Mouse (Mus musculus) heart, embryonic 16.5 days (tissue): ENCODE data around the gene Zc3h7b. TPM values are rescaled to one million over a fixed set of nuclear protein-coding genes. Genes with fewer than 3 reads are reported as not detected.
A peak's percentile ranks its signal among the peaks of the same experiment; 100 is the strongest.
"Not testable (repeated sequence)": the region's sequence is repeated elsewhere in the genome, so short reads cannot be mapped to it uniquely, and the experiment has no call there.

Experiments used
- ATAC-seq: fragments of 200-750 bp; cut with Nextera tagmentation; replicated peaks from 2 replicates; pipeline ENCODE4 v1.8.0; 2017; ENCODE audit warnings: moderate number of reproducible peaks; ENCODE audit not compliant: insufficient read depth, low FRiP score; ENCODE audit errors: extremely low read depth
- H3K27ac ChIP-seq: fragments of 300-500 bp; sonication (generic); 2 replicates; pipeline ENCODE4 v1.5.1; 2014; ENCODE audit warnings: mild to moderate bottlenecking, low read length, control low read depth, moderate library complexity
- H3K27me3 ChIP-seq: fragments of 300-500 bp; sonication (generic); 2 replicates; pipeline ENCODE4 v1.6.1; 2014; ENCODE audit warnings: low read length, mixed read lengths; ENCODE audit not compliant: control insufficient read depth, insufficient read depth
- H3K36me3 ChIP-seq: fragments of 300-500 bp; sonication (generic); 2 replicates; pipeline ENCODE4 v1.6.1; 2014; ENCODE audit not compliant: control insufficient read depth, insufficient read depth
- H3K4me1 ChIP-seq: fragments of 300-500 bp; sonication (generic); 2 replicates; pipeline ENCODE4 v1.6.1; 2014; ENCODE audit warnings: low read length, mixed read lengths; ENCODE audit not compliant: control insufficient read depth, insufficient read depth
- H3K4me2 ChIP-seq: fragments of 300-500 bp; sonication (generic); 2 replicates; pipeline ENCODE4 v1.6.1; 2014; ENCODE audit warnings: low read depth, mild to moderate bottlenecking, control low read depth, low read length
- H3K4me3 ChIP-seq: fragments of 300-500 bp; sonication (generic); 2 replicates; pipeline ENCODE4 v1.5.1; 2014; ENCODE audit warnings: mild to moderate bottlenecking, control low read depth, low read length
- H3K9ac ChIP-seq: fragments of 300-500 bp; sonication (generic); 2 replicates; pipeline ENCODE4 v1.6.1; 2014; ENCODE audit warnings: low read length, control low read depth
- H3K9me3 ChIP-seq: fragments of 300-500 bp; sonication (generic); replicated peaks from 2 replicates; pipeline ENCODE4 v1.6.1; 2016; ENCODE audit warnings: low read length; ENCODE audit not compliant: control insufficient read depth
- WGBS: fragments of 180-500 bp; shearing (Covaris S2); extraction: QIAGEN DNeasy Blood & Tissue Kit; methylation state at CpG from one replicate; pipeline ENCODE4 v1.1.7; 2014; 5-methylcytosine and 5-hydroxymethylcytosine counted together
- polyA plus RNA-seq: library from polyadenylated mRNA; unstranded; fragments of >200 nt; fragmentation: Nextera tagmentation; extraction: Ambion mirVana; gene quantifications from 2 replicates; pipeline ENCODE4 v1.2.1, GENCODE M21; 2015

Gene Zc3h7b
- polyA plus RNA-seq, 1 experiment from 2014 or later = 19.2 TPM

- Histone ChIP-seq H3K27ac (peak overlapping the region; percentile 47), H3K36me3 (no peaks in the 10 kb centered on the region), H3K4me1 (peaks cover 13% of the 10 kb centered on the region), H3K4me2 (peak overlapping the region; percentile 89), H3K9ac (peak overlapping the region; percentile 94), H3K27me3 (no peaks in the 10 kb centered on the region), H3K9me3 (no peaks in the 10 kb centered on the region), H3K4me3 (peak overlapping the region; percentile 94)
- under 1% methylated on average over 49 of the region's 49 CpGs for WGBS
- peak; percentile 41 for ATAC-seq
These were observed 15.5 kb upstream of the Zc3h7b start for GRCm38 (mm10) chr15:81729241-81729791.

GRCm38 (mm10) chr15:81729792-81730635, 14.8 kb upstream of the Zc3h7b start:
- peaks cover 13% of the 10 kb centered on the region for H3K4me1 ChIP-seq
- no peaks in the 10 kb centered on the region for H3K27me3 ChIP-seq
- ATAC-seq = peak; percentile 99
- H3K27ac ChIP-seq = peak overlapping the region; percentile 47
- H3K4me3 ChIP-seq = peak overlapping the region; percentile 94
- WGBS = 5% methylated on average over 41 of the region's 41 CpGs
- no peaks in the 10 kb centered on the region for H3K36me3 ChIP-seq
- H3K9me3 ChIP-seq = no peaks in the 10 kb centered on the region
- H3K9ac ChIP-seq = peak overlapping the region; percentile 94
- H3K4me2 ChIP-seq = peak overlapping the region; percentile 89

- WGBS = 49% methylated on average over 3 of the region's 3 CpGs
- no peak overlapping the region for H3K27ac ChIP-seq
- ATAC-seq = no peak
These were observed 9.8 kb upstream of the Zc3h7b start for GRCm38 (mm10) chr15:81735075-81735474.

GRCm38 (mm10) chr15:81739296-81739695, 5.6 kb upstream of the Zc3h7b start:
- Histone ChIP-seq H3K27me3 (no peaks in the 10 kb centered on the region), H3K4me1 (peaks cover 2% of the 10 kb centered on the region; the same call in 1 of the 2 replicates), H3K9me3 (no peaks in the 10 kb centered on the region), H3K36me3 (no peaks in the 10 kb centered on the region), H3K9ac (no peak overlapping the region), H3K4me3 (no peak overlapping the region), H3K27ac (no peak overlapping the region), H3K4me2 (no peak overlapping the region)
- 53% methylated on average over 3 of the region's 3 CpGs for WGBS
- no peak for ATAC-seq

More at GRCm38 (mm10) chr15:81735075-81735474, 9.8 kb upstream of the Zc3h7b start:
- Histone ChIP-seq H3K4me2 (no peak overlapping the region), H3K27me3 (no peaks in the 10 kb centered on the region), H3K9me3 (no peaks in the 10 kb centered on the region), H3K4me3 (no peak overlapping the region), H3K4me1 (no peaks in the 10 kb centered on the region), H3K9ac (no peak overlapping the region), H3K36me3 (no peaks in the 10 kb centered on the region)

- Histone ChIP-seq H3K4me3 (no peak overlapping the region), H3K27ac (no peak overlapping the region), H3K9ac (no peak overlapping the region), H3K27me3 (no peaks in the 10 kb centered on the region), H3K9me3 (no peaks in the 10 kb centered on the region), H3K4me2 (no peak overlapping the region), H3K4me1 (peaks cover 5% of the 10 kb centered on the region; the same call in 1 of the 2 replicates), H3K36me3 (no peaks in the 10 kb centered on the region)
- WGBS = 10% methylated on average over 2 of the region's 2 CpGs
- no peak for ATAC-seq
These were observed 4.9 kb upstream of the Zc3h7b start for GRCm38 (mm10) chr15:81739924-81740323.

- not testable (repeated sequence) for H3K4me2 ChIP-seq, H3K4me3 ChIP-seq, H3K9me3 ChIP-seq, H3K27ac ChIP-seq, ATAC-seq, H3K9ac ChIP-seq, H3K36me3 ChIP-seq, H3K27me3 ChIP-seq
- H3K4me1 ChIP-seq = peaks cover 10% of the 10 kb centered on the region
- WGBS = 10% methylated on average over 1 of the region's 2 CpGs
These were observed 2.5 kb upstream of the Zc3h7b start for GRCm38 (mm10) chr15:81742368-81742767.

- peak overlapping the region; percentile 81 for H3K4me3 ChIP-seq
- no peaks in the 10 kb centered on the region for H3K9me3 ChIP-seq
- peak overlapping the region; percentile 71 for H3K4me2 ChIP-seq
- H3K27ac ChIP-seq = peak overlapping the region; percentile 87
- H3K36me3 ChIP-seq = no peaks in the 10 kb centered on the region
- ATAC-seq = peak; percentile 58
- H3K27me3 ChIP-seq = no peaks in the 10 kb centered on the region
- H3K4me1 ChIP-seq = peaks cover 19% of the 10 kb centered on the region
- peak overlapping the region; percentile 98 for H3K9ac ChIP-seq
- WGBS = under 1% methylated on average over 33 of the region's 33 CpGs
These were observed 801 bp downstream of the Zc3h7b start for GRCm38 (mm10) chr15:81745601-81746114.

- Histone ChIP-seq H3K4me2 (peak overlapping the region; percentile 45), H3K36me3 (no peaks in the 10 kb centered on the region), H3K9ac (no peak overlapping the region; the same call in 1 of the 2 replicates), H3K4me1 (peaks cover 14% of the 10 kb centered on the region), H3K4me3 (no peak overlapping the region), H3K27me3 (no peaks in the 10 kb centered on the region), H3K9me3 (no peaks in the 10 kb centered on the region), H3K27ac (peak overlapping the region; percentile 82)
- WGBS = 29% methylated on average over 14 of the region's 14 CpGs
- no peak; the same call in 1 of the 2 replicates for ATAC-seq
These were observed 4.9 kb downstream of the Zc3h7b start for GRCm38 (mm10) chr15:81749742-81750141.

GRCm38 (mm10) chr15:81753669-81754068, 8.8 kb downstream of the Zc3h7b start:
- Histone ChIP-seq H3K27ac (no peak overlapping the region), H3K4me2 (no peak overlapping the region), H3K4me3 (no peak overlapping the region), H3K27me3 (no peaks in the 10 kb centered on the region), H3K4me1 (peaks cover 9% of the 10 kb centered on the region), H3K9ac (no peak overlapping the region), H3K9me3 (no peaks in the 10 kb centered on the region), H3K36me3 (peaks cover 4% of the 10 kb centered on the region; the same call in 1 of the 2 replicates)
- ATAC-seq = no peak
- WGBS = 88% methylated on average over 9 of the region's 9 CpGs
